Mouse (Mus musculus): ENCODE results near the gene Acly.

The Acly gene

GRCm38 (mm10) chr11:100440691-100441522 lies 86.9 kb downstream of the Acly start:
- DNase-seq (ENCODE audit: low spot score), result peak; percentile 72

GRCm38 (mm10) chr11:100437901-100438300 lies 89.9 kb downstream of the Acly start:
- DNase-seq (ENCODE audit: low spot score), result no peak

- peak; percentile 47 for DNase-seq (ENCODE audit: low spot score)
Observed at GRCm38 (mm10) chr11:100435678-100436246, 92.0 kb downstream of the Acly start.

GRCm38 (mm10) chr11:100432002-100432401 lies 95.8 kb downstream of the Acly start:
- no peak for DNase-seq (ENCODE audit: low spot score)

GRCm38 (mm10) chr11:100430052-100430451 lies 97.7 kb downstream of the Acly start:
- no peak for DNase-seq (ENCODE audit: low spot score)

- peak; percentile 91 for DNase-seq (ENCODE audit: low spot score)
Observed at GRCm38 (mm10) chr11:100428612-100429199, 99.1 kb downstream of the Acly start.

GRCm38 (mm10) chr11:100426820-100427219 lies 101.0 kb downstream of the Acly start:
- no peak for DNase-seq (ENCODE audit: low spot score)

Data from ovary, adult 18-20 months (tissue).